Mouse (Mus musculus) spleen, adult 2 months (tissue): ENCODE results near the gene Ppp1r9b. TPM values are rescaled to one million over a fixed set of nuclear protein-coding genes. Genes with fewer than 3 reads are reported as not detected.

Experiments used
- DNase-seq, 2 experiments: peaks; one replicate each; pipeline versions ENCODE4 v3.0.0 to v3.0.0-alpha.2; 2012 to 2021; ENCODE audit warnings: low spot score in 2 of 2, low read depth in 1 of 2
- H3K27ac ChIP-seq: fragments of 200-500 bp; 2 replicates; pipeline ENCODE4 v1.5.1; 2012; ENCODE audit warnings: low read length, inconsistent platforms; ENCODE audit not compliant: insufficient read depth
- H3K27me3 ChIP-seq: fragments of 200-500 bp; 2 replicates; pipeline ENCODE4 v1.6.1; 2012; ENCODE audit warnings: mild to moderate bottlenecking, moderate library complexity, low read length, inconsistent platforms; ENCODE audit not compliant: control insufficient read depth, insufficient read depth
- H3K36me3 ChIP-seq: fragments of 200-500 bp; 2 replicates; pipeline ENCODE4 v1.6.1; 2012; ENCODE audit warnings: mild to moderate bottlenecking, low read length, inconsistent platforms; ENCODE audit not compliant: control insufficient read depth, insufficient read depth
- H3K4me1 ChIP-seq: fragments of 200-500 bp; 2 replicates; pipeline ENCODE4 v1.6.1; 2011; ENCODE audit warnings: inconsistent platforms; ENCODE audit not compliant: control insufficient read depth, insufficient read depth, insufficient read length
- H3K4me3 ChIP-seq: fragments of 200-500 bp; 2 replicates; pipeline ENCODE4 v1.5.1; 2011; ENCODE audit warnings: mild to moderate bottlenecking, inconsistent platforms; ENCODE audit not compliant: insufficient read depth, insufficient read length; ENCODE audit errors: extremely low read depth
- CTCF ChIP-seq: fragments of 200-500 bp; IDR thresholded peaks from 2 replicates; pipeline ENCODE4 v1.5.1; 2011; ENCODE audit warnings: mild to moderate bottlenecking, inconsistent platforms; ENCODE audit not compliant: insufficient read depth, insufficient read length, insufficient replicate concordance; ENCODE audit errors: extremely low read depth
- POLR2A ChIP-seq: fragments of 200-500 bp; IDR thresholded peaks from 2 replicates; pipeline ENCODE4 v1.6.1; 2011; ENCODE audit warnings: low read depth, low read length, inconsistent platforms
- WGBS: fragments of 180-500 bp; shearing (Covaris S2); methylation state at CpG from one replicate; pipeline ENCODE4 v1.1.7; 2018; 5-methylcytosine and 5-hydroxymethylcytosine counted together
- polyA plus RNA-seq: library from polyadenylated mRNA; depleted of rRNA; stranded (reverse); fragments of >200 nt; gene quantifications from 2 replicates; pipeline ENCODE4 v1.2.3, GENCODE M21; 2012

Gene Ppp1r9b
- polyA plus RNA-seq, 1 experiment = 51.9 TPM

DNA sequence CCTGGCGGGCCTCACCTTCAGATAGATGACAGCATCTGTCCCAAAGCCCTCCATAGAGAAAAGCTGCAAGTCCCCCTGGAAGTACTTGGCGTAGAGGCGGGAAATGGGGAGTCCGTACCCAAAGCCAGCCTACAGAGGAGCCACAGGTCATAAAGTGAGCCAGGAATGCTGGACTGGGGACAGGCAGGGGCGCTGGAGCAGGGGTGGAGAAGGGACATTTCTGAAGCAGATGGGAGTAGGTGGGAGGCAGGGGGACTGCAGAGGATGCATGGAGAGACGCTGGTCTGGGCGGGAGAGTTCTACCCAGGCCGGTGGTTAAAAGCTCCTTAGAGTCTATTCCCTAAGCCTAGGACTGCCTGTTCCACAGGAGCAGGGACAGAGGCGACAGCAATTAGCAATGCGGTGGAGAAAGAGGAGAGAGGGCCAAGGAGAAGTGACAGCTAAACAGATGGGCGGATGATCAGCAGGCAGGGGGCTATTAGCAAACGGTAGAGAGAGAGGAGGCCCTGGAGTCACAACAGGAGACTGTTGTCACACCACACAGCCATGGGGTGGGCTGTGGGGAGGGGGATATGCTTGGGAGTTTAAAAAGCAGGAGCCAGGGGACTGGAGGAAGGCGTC lies 37.1 kb downstream of the Ppp1r9b start:
- Histone ChIP-seq H3K4me1 (no peaks in the 10 kb centered on the region), H3K27me3 (no peaks in the 10 kb centered on the region), H3K4me3 (no peak overlapping the region), H3K27ac (no peak overlapping the region), H3K36me3 (no peaks in the 10 kb centered on the region)
- TF ChIP-seq POLR2A (no peak), CTCF (no peak)
- 83% methylated on average over 13 of the region's 13 CpGs for WGBS
- no peak for DNase-seq

DNA sequence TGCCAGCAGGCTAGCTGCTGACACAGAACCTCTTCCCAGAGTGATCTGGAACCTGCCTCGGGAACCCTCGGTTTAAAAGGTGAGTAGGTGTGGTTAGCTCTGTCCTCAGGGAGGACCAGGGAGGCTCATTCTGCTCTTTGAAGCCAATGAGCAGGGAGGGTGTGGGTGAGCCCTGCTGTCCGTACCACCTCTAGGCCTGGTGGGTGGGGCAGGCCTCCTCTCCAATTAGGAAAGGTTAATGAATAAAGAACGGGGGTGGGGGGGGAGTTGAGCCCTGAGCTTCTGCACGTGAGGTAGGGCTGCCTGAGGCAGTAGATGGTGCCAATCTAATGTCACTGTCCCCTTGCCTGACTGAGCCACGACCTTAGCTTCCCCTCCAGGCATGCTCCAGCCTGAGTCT lies 42.1 kb downstream of the Ppp1r9b start:
- Histone ChIP-seq H3K27me3 (no peaks in the 10 kb centered on the region), H3K27ac (no peak overlapping the region), H3K36me3 (no peaks in the 10 kb centered on the region), H3K4me3 (no peak overlapping the region), H3K4me1 (no peaks in the 10 kb centered on the region)
- no peak for DNase-seq
- WGBS = 82% methylated on average over 6 of the region's 6 CpGs
- TF ChIP-seq POLR2A = no peak
- no peak for TF ChIP-seq CTCF

DNA sequence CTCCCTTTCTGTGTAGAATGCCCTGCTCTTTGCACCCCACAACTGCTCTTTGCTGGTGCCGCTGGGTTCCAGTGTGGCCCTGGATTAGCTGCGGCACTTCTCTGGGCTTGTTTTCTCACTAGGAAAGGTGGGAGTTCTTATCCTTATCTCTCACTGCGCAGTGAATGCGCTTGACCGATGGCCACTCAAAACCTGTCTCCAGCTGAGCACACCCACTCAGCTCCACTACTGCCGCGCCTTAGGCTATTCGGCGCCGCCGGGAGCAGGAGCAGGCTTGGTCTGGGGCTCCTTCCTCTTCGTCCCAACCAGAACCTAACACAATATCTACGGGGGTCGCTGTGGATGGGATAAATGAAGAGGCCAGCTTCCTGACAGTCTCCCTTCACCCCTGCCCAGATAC lies 42.8 kb downstream of the Ppp1r9b start:
- H3K27me3 ChIP-seq = no peaks in the 10 kb centered on the region
- 90% methylated on average over 14 of the region's 14 CpGs for WGBS
- no peaks in the 10 kb centered on the region for H3K4me1 ChIP-seq
- no peaks in the 10 kb centered on the region for H3K36me3 ChIP-seq
- H3K27ac ChIP-seq = no peak overlapping the region
- H3K4me3 ChIP-seq = no peak overlapping the region
- TF ChIP-seq CTCF = no peak
- TF ChIP-seq POLR2A = no peak
- DNase-seq = no peak

DNA sequence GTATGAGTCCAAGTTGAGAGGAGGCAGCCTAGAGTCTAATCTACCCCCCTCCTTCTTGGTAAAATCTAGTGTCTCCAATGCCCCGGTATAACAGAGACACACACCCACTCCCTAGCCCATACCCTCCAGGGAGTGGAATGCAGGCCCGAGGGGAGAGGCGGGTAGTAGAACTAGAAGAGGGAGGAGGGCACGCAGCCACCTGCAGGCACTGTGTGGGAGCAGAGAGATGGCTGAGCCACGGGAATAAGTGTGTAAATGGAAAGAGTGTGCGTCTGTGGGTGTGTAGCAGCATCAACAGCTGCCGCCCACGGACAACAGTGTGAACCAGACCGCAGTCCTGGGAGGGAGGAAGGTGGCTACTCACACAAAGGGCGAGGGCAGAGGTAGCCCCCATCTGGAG lies 44.1 kb downstream of the Ppp1r9b start:
- no peaks in the 10 kb centered on the region for H3K4me1 ChIP-seq
- TF ChIP-seq CTCF = no peak
- no peaks in the 10 kb centered on the region for H3K27me3 ChIP-seq
- no peak overlapping the region for H3K4me3 ChIP-seq
- no peak for DNase-seq
- H3K27ac ChIP-seq = no peak overlapping the region
- no peaks in the 10 kb centered on the region for H3K36me3 ChIP-seq
- WGBS = 70% methylated on average over 10 of the region's 10 CpGs

DNA sequence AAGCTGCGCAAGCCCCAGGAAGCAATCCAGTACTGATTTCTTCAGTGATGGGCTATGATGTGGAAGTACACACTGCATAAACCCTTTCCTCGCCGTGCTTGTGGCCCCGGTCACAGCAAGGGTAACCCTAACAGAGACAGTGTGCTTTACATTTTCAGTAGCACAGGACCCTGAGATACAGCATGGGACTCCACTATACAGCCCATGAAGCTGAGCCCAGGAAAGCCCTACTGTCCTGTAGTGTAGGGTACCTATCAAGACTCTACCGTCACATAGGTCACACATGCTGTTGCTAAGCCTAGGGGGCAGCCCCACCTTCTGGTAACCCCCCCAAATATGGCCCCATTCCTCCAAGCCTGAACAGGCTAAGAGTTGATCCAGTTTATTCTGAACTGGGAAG lies 45.7 kb downstream of the Ppp1r9b start:
- H3K27me3 ChIP-seq = no peaks in the 10 kb centered on the region
- H3K4me3 ChIP-seq = no peak overlapping the region

DNA sequence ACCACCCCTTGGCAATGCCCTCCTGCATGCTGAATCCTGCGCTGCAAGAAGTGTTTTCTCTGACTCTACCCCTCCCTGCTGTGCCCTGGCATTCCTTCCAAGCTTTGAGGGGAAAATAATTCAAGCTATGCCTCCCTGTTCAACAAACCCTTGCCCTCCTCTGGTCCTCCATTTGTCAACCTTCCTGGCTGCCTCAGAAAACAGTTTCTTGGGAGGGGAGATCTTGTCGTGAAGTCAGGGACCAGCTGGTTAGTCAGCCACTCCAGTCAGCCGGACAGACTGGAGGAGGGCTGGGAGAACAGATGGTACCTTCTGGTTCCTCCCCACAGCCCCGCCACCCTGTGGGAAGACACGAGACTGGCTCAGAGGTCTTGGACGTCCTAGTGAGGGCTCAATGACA lies 46.5 kb downstream of the Ppp1r9b start:
- WGBS = 84% methylated on average over 6 of the region's 6 CpGs
- H3K4me3 ChIP-seq = no peak overlapping the region
- TF ChIP-seq POLR2A (no peak), CTCF (no peak)
- H3K27ac ChIP-seq = no peak overlapping the region
- H3K4me1 ChIP-seq = peaks cover 3% of the 10 kb centered on the region; the same call in 1 of the 2 replicates
- H3K27me3 ChIP-seq = no peaks in the 10 kb centered on the region
- no peak for DNase-seq
- H3K36me3 ChIP-seq = no peaks in the 10 kb centered on the region

More for the DNA sequence above, 45.7 kb downstream of the Ppp1r9b start:
- no peak overlapping the region for H3K27ac ChIP-seq
- DNase-seq = no peak
- TF ChIP-seq POLR2A (no peak), CTCF (no peak)
- WGBS = 93% methylated on average over 5 of the region's 5 CpGs
- peaks cover 3% of the 10 kb centered on the region; the same call in 1 of the 2 replicates for H3K4me1 ChIP-seq
- no peaks in the 10 kb centered on the region for H3K36me3 ChIP-seq

DNA sequence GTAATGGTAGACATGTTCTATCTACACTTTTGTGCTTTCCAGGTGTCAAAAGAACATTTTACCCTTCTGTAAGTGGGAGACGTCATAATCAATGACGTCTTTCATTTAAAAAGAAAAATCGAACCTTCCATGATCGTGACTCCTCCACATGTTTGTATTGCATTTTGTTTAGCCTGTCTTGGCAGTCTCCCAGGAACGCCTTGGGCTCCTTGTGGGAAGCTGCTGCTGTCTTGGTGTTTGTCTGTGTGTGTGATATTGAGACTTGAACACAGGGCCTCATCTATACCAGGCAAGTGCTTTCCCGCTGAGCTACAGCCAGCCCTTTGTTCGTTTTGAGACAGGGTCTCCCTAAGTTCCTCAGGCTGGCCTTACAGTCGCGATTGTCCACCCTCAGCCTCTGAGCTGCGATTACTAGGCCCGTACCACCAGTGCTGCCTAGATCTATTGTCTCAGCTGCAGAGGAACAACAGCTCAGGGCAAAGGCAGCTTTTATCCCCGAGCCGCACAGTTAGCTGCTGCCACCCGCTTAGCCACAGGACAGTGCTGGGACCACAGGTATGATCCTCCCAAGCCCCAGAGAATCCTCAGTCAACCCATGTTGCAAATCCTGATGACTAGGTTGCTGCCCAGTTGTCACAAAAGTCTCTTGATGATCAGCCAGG lies 47.5 kb downstream of the Ppp1r9b start:
- Histone ChIP-seq H3K4me3 (no peak overlapping the region), H3K27me3 (no peaks in the 10 kb centered on the region), H3K4me1 (peaks cover 3% of the 10 kb centered on the region; the same call in 1 of the 2 replicates), H3K27ac (no peak overlapping the region), H3K36me3 (no peaks in the 10 kb centered on the region)
- no peak for DNase-seq
- 92% methylated on average over 14 of the region's 14 CpGs for WGBS
- TF ChIP-seq CTCF = no peak
- TF ChIP-seq POLR2A = no peak
